Mouse (Mus musculus) thymus, adult 18-20 months (tissue): Measurements from ENCODE around the gene Ttc28.

Experiments
- DNase-seq, 2 experiments: peaks; one replicate each; pipeline ENCODE4 v3.0.0; 2022; ENCODE audit warnings: mixed read lengths in 2 of 2

Ttc28 gene

GRCm38 (mm10) chr5:111012064-111012463 is 132.5 kb downstream of the Ttc28 start:
- no peak for DNase-seq

GRCm38 (mm10) chr5:111012587-111012986 is 133.0 kb downstream of the Ttc28 start:
- no peak for DNase-seq

- no peak for DNase-seq
These were observed 135.4 kb downstream of the Ttc28 start for GRCm38 (mm10) chr5:111014960-111015359.

GRCm38 (mm10) chr5:111017319-111017718 is 137.7 kb downstream of the Ttc28 start:
- no peak for DNase-seq

GRCm38 (mm10) chr5:111022339-111022738 is 142.7 kb downstream of the Ttc28 start:
- no peak for DNase-seq

GRCm38 (mm10) chr5:111022940-111023339 is 143.3 kb downstream of the Ttc28 start:
- no peak for DNase-seq

GRCm38 (mm10) chr5:111024621-111025020 is 145.0 kb downstream of the Ttc28 start:
- no peak for DNase-seq

GRCm38 (mm10) chr5:111025476-111025875 is 145.9 kb downstream of the Ttc28 start:
- DNase-seq = peak in 1 of 2 experiments; percentile 9

- DNase-seq = no peak
These were observed 146.6 kb downstream of the Ttc28 start for GRCm38 (mm10) chr5:111026209-111026608.

- no peak for DNase-seq
These were observed 148.7 kb downstream of the Ttc28 start for GRCm38 (mm10) chr5:111028340-111028739.

GRCm38 (mm10) chr5:111028952-111029351 is 149.3 kb downstream of the Ttc28 start:
- DNase-seq = no peak

GRCm38 (mm10) chr5:111032687-111033295 is 153.2 kb downstream of the Ttc28 start:
- no peak for DNase-seq

GRCm38 (mm10) chr5:111033489-111033888 is 153.9 kb downstream of the Ttc28 start:
- DNase-seq = no peak

GRCm38 (mm10) chr5:111037123-111037748 is 157.6 kb downstream of the Ttc28 start:
- DNase-seq = no peak

GRCm38 (mm10) chr5:111039771-111040170 is 160.2 kb downstream of the Ttc28 start:
- no peak for DNase-seq

- no peak for DNase-seq
These were observed 162.3 kb downstream of the Ttc28 start for GRCm38 (mm10) chr5:111041952-111042351.

- no peak for DNase-seq
These were observed 164.6 kb downstream of the Ttc28 start for GRCm38 (mm10) chr5:111044193-111044592.

- no peak for DNase-seq
These were observed 166.8 kb downstream of the Ttc28 start for GRCm38 (mm10) chr5:111046359-111046758.

- no peak for DNase-seq
These were observed 167.4 kb downstream of the Ttc28 start for GRCm38 (mm10) chr5:111046841-111047476.

GRCm38 (mm10) chr5:111048036-111048435 is 168.4 kb downstream of the Ttc28 start:
- DNase-seq = no peak

- no peak for DNase-seq
These were observed 170.0 kb downstream of the Ttc28 start for GRCm38 (mm10) chr5:111049584-111049983.

GRCm38 (mm10) chr5:111050135-111050534 is 170.5 kb downstream of the Ttc28 start:
- DNase-seq = no peak

GRCm38 (mm10) chr5:111054380-111054779 is 174.8 kb downstream of the Ttc28 start:
- no peak for DNase-seq

GRCm38 (mm10) chr5:111054848-111055428 is 175.3 kb downstream of the Ttc28 start:
- DNase-seq = no peak
